Mouse (Mus musculus) embryo, embryonic 10 days (tissue): ENCODE data around the gene Nkiras2.
"Not testable (repeated sequence)": the region's sequence is repeated elsewhere in the genome, so short reads cannot be mapped to it uniquely, and the experiment has no call there.

Experiments used
- DNase-seq: peaks from one replicate; pipeline ENCODE4 v3.0.0-alpha.2; 2015; ENCODE audit warnings: low spot score

Gene Nkiras2

DNA sequence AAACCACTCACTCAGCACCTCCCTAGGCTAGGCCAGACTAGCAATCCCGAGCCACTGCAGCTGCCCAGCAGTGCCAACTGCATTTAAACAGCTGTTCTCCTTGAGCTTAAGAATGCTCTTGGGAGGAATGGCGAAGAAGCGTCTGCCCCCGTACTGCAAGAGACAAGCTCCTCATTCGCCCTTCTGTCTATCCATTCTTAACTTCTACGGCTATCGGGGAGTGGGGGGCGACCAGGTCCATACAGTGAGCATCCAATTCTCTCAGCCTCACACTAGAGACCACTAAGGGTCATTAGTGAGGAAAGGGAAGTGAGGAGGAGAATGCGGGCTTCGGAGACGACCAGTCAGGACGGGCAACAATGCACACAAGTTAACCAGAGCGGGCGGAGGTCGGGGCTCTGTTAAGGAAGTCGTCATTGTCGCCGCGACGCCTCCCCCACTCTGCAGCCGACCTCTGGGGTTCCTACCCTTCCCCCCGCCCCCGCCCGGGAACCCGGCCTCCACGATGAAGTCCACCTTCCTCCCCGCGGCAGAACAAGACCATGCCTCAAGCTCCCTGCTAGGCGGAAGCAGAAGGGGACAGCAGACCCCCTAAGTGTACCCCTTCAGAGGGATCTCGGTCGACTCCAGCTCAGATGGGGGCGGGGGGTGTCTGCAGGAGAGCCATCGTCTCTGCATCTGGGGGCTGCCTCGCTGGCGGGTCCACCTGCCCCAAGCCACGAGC, at the start of gene Nkiras2:
Gene Nkiras2 (plus strand): TSS at position 484 of the 724 bp plus-strand sequence.
- DNase-seq, result peak; percentile 87

DNA sequence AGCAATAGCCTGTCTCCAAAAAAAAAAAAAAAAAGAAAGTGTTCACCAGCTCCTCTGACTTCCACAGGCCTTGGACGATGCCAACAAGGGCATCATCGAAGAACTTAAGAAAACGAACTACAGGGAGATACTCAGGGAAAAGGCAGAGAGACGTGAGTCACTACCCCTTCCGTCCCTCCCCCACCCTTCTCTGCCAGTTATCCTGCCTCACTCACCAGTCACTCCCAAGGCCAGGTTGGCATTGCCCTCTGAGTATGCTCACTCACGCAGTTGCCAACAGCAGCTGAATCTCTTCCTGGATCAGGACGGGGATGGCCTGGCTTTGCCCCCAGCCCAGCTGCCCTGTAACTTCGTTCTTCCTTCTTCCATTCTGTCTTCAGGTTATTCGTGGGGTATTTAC, 49.3 kb upstream of the Nkiras2 start:
- no peak for DNase-seq

DNA sequence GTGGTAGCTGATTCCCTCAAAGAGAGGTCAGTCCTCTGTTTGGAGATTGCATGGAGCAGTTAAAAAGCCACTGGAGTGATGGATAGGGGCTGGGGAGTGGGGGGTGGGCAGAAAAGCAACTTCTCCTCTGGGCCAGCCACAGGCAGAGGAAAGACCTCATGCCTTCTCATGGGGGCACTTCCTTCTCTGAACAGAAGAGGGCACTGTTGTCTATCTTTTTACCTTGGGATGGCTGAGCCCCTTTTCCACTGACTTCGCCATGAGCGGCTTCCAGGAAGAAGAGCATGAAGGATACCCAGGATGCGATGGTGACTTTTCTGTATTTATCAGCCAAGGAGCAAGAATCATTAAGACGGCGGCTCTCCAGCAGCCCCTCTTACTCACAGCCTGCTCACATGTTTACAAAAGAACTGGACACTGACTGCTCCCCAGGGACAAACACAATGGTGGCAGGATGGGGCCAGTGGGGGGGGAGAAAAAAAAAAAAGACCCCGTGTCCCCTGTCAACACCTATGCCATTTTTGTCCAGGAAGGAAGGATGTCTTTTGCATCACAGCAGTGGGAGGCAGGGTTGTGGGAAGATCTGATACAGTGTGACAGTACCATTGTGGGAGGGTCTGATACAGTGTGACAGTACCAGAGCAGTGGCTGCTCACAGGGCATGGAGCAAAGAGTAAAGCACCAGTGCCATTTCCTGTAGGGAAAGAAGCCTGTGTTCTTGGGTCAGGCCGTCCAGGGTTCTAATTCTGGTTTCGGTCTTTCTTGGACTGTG, 48.4 kb upstream of the Nkiras2 start:
- DNase-seq, result peak; percentile 88

DNA sequence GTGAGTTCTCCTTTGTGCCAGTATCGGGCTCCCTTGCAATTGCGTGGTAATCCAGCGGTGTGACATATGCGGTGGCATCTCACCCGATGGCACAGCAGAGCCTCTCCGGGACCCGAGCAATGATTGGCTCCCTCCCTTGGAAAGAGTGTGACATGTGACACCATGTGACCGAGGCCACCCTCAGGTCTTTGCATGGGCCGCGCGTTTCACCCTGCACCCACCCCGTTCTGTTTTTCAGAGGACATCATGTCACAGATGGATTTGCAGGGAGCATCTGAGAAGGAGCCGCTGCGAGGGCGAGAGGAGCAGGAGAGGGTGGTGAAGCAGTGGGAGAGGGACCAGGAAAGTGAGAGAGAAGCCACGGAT, 47.9 kb upstream of the Nkiras2 start:
- DNase-seq, result no peak

DNA sequence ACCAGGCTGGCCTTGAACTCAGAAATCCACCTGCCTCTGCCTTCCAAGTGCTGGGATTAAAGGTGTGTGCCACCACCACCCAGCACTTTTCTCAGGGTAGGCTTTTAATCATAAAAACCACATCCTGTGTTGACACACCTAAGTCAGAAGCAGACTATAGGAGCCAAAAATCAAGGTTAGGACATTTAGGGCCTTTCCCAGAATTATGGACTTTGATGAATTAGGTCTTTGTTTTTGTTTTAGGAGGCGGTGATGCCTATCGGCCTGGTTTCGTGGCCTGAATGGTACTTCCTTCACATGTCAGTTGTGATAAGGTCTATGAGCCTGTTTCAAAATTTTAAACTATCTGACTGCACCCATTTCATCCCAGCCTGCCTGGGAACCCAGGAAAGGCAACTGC, 44.9 kb upstream of the Nkiras2 start:
- DNase-seq, result no peak

DNA sequence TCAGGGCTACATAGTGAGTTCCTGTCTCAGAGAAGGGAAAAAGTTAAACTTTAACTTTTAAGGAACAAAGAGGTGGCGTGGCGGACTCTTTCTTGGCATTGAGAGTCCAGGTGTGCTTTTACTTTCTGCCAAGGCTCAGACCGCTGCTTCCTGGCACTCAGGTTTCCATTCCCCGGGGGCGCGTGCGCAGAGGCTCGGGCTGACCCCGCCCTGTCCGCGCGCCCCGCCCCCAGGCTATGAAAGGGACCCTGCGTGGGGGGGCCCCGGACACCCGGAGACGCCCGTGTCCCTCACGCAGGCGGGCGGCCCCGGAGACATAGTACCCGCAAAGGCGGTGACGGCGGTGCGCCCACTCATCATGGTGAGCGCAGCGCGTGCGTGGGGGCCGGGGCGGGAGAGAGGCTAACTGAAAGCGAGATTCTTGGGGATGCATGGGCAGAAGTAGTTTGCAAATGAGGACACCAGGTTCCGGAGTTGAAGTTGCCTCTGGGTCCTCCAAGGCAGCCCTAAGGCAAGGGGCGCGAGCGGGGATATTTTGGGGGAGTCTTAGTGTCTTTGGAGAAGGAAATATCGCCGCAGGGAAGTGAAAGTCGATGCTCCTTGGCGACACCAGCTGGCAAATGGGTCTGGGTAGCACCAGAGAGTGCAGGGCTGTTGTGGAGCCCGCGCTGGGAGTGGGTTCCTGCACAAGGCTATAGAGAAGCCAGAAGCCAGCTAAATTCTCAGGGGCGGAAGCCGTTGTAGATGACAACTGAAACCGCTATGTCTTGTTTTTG, 44.1 kb upstream of the Nkiras2 start, which contains the start of gene Cnp:
Gene Cnp (plus strand): TSS at position 197 of the 776 bp plus-strand sequence.
- DNase-seq, result peak; percentile 65

DNA sequence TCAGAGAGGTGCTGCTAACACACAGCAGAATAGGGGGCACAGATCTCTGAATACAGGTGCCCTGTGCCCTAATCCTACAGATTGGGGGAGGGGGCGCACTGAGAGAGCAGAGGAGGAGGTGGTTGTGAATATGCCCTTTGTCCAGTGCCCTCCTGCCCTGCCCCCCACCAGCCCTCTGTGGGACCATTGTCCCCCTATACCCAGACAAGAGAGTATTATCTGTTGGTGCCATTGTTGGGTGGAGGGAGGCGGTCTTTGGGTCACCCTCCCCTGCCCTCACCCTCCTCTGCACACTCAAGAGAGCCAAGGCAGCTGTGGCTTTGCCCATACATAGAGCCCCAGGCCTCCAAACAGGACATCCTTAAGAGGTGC, 43.6 kb upstream of the Nkiras2 start:
- DNase-seq, result no peak

DNA sequence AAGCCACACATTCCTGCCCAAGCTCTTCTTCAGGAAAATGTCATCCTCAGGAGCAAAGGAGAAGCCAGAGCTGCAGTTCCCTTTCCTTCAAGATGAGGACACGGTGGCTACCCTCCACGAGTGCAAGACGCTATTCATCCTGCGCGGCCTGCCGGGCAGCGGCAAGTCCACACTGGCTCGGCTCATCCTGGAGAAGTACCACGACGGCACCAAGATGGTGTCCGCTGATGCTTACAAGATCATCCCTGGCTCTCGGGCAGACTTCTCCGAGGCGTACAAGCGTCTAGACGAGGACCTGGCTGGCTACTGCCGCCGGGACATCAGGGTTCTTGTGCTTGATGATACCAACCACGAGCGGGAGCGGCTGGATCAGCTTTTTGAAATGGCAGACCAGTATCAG, 42.8 kb upstream of the Nkiras2 start:
- DNase-seq, result no peak

DNA sequence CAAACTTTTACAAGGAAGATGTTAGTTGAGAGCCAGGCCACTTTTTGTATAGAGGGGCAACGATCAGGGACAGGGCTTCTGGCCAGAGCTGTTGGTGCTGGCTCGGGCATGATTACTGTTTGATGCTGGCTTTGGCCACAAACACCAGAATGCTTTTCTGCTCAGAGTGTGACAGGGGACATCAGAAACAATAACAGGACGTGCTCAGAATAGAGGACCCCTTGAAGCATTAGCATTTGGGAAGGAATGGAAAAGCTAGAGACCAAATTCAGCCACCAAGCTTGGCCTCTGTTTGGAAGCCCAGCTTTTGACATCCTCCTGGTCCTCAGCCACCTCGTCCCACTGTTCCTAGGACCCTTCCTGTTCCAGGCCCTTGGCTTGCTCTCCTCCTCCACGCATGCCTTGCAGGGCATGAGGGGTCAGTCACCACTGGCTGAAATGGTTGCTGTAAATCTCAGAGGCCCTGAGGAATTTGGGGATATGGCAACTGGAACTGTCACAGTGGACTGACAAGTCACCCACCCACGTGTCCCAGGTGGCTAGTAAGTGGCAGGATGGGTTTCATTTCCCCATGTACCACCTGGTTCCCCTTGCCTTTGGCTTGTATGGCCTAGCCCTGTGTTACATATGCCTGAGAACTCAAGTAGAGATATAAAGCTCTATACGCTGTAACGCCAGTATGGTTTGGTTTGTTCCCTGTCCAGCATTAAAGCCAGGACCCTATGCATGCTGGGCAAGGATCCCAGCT, 41.0 kb upstream of the Nkiras2 start:
- no peak for DNase-seq

DNA sequence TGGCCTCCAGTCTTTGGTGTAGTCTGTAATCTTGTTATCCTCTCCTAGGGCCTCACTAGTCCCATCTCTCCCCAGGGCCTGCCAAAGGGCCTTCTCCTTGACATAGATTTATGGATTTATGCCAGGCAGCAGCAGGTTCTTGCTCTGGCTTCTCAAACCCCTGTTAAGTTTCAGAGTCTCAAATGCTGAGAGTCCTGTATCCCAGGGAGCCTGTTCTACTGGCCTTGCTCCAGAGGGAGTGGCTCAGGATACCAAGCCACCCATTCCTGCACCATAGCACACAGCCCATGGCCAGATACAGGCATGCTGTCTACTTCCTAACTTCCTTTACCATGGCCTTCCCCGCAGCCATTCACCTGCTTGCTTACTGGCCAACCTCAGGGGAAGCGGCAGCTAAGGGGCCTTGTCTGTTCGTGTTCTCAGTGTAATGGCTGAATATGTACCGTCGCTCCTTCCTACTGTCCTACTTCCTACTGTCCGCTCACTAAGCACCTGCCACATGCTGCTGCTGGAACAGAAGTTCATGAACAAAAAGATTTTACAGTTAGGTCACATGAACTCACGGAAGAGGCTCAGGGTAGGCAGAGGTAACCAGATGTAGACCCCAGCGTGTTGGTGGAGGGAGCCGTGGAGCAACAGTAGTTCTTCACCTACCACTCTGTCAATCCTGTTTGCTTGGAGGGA, 39.8 kb upstream of the Nkiras2 start:
- DNase-seq, result no peak

DNA sequence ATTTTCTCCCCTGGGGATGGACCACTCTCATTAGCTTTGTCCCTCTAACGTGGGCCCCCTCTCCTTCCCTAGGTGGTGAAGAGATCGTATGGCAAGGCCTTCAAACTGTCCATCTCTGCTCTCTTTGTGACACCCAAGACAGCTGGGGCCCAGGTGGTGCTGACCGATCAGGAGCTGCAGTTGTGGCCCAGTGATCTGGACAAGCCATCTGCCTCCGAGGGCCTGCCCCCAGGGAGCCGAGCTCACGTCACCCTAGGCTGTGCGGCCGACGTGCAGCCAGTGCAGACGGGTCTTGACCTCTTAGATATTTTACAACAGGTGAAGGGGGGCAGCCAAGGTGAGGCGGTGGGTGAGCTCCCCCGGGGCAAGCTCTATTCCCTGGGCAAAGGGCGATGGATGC, 38.8 kb upstream of the Nkiras2 start:
- no peak for DNase-seq

DNA sequence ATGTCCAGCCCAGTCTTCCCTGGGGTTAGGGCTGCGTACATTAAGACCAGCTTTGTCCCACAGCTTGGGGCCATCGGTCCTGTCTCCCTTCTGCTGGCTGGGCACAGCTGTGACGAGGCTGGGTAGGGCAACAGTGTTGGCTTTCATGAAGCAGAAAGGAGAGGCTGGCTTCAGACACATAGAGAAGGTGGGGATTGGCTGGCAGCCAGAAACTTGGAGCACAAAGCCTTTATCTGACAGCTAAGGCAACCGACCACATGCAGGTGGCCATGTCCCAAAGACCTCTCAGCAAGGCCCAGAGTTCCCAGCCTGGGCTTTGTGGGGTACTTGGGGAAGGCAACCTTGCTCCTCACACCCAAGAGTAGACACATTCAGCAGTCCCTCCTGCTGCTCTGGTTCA, 37.3 kb upstream of the Nkiras2 start:
- DNase-seq, result no peak

DNA sequence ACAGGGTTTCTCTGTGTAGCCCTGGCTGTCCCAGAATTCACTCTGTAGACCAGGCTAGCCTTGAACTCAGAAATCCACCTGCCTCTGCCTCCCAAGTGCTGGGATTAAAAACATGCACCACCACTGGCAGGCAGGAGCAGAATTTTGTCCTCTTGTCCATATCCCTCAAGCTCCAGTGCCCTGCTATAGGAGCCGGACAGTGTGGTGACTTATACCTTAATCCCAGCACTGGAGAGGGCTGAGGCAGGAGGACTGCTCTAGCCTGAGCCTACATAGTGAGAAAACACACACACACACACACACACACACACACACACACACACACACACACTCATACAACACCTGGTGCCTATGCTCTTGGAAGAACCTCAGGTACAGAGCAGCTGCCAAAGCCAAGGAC, 36.6 kb upstream of the Nkiras2 start:
- DNase-seq, result not testable (repeated sequence)

DNA sequence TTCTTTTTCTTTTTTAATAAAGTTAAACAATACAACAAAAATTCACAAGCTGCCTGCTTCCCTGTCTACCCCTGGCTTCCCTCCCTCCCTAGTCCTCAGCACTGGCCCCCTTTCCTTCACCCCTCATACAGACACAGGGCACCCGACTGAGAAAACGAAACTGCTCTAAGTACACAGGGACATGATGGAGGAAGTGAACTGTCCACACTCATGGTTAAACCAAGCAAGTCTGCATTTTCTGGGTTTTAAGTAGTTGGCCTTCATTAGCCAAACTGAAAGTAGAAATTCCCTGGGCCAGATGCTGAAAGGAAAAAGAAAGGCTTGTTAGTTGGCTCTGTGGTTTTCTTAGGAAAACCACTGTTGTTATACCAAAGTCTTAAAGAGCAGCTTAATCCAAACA, 36.2 kb upstream of the Nkiras2 start:
- DNase-seq, result no peak

DNA sequence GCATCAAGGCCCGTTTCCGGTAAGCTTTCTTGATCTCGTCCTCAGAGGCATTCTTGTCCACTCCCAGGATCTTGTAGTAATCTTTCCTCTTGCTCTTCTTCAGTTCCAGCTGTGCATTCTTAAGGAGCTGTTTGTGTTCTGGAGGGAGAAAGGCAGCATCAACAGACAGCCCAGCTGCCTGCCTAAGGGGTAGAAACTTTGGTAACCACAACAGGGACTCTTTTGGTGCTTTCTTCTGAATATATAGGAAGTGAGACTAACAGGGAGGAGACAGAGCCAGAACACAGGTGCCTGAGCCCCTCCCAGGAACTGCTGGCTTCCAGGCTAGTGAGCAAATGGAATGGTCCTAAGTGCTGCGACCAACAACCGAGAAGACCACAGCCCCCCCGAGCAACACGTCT, 34.5 kb upstream of the Nkiras2 start:
- DNase-seq, result no peak

DNA sequence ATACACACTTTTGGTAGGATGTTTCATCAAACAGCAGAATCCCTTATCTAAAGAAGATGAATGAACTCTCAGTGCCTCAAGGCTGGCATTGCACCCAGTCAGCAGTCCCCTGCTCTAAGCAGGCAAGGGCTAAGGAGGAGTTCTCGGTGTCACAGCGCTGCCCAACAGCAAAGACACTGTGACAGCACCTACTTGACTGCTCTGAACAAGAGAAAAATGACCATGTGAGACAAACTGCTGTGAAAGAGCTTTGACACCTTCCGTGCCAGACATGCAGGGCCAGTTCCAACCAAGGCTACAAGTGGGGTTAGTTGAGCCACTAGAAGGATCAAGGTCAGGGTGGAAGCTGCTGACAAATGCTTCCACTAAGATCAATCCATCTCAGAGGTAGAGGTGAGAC, 33.9 kb upstream of the Nkiras2 start:
- no peak for DNase-seq

DNA sequence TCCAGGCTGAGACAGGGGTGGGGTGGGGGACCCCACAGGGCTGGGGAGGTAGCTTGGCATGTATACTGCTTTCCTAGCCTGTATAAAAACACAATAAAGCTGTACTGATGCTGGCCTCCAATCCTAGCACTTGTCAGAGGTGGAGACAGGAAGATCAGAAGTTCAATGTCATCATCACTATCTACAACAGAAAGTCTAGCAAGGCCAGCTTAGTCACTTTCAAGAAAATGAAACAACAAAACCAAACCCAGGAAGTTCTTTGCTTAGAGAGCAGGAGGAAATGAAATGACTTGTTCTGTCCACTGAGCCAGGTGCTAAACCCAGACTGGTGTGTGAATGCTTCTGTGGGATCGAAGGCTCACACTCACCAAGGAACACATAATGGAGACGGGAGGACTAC, 30.6 kb upstream of the Nkiras2 start:
- no peak for DNase-seq

DNA sequence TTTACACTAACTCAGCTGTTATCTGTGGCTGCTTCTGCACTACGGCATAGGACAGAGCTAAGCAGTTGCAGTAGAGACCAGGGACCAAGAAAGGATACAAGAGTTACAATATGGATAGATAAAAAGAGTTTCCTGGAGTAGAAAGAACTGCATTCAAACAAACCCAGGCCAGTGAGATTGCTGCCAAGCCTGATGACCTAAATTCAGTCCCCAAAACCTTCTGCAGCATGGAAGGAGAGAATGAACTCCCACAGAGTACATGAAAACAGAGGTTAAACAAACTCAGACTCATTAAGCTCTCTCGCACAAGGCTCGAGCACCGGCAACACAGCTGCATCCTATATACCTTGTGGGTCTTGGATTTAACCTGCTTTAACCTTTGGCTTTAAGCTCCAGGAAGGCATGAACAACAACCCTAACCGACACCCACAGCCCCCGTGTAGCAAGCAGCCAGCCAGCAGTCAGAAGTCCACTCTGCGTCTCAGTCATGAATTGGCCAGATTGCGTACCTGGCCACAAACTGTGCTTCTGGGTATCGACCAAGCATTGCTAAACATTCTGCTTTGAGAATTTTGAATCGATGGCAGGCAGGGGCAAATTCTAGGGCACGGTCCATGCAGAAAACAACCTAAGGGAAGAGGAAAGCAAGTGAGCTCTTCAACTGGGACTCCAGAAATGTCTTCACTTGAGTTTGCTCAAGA, 26.5 kb upstream of the Nkiras2 start:
- DNase-seq, result no peak

DNA sequence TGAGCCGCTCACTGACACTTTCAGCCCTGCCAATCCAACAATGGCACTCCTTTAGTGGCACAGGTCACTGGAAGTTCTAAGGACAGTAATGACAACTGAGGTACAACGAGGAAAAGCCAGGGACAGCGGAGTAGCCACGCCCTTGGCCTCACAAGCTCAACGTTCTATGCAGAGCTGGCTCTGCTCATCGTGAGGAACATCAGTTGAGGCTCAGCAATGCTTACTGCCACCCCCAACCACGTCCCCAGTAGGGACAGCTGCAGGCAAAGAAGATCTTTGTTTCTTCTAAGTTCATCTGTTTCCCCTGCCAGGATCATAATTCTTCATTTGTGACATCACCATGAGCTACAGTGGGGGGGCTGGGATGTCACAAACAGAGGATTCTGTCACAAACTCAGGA, 24.4 kb upstream of the Nkiras2 start:
- no peak for DNase-seq

DNA sequence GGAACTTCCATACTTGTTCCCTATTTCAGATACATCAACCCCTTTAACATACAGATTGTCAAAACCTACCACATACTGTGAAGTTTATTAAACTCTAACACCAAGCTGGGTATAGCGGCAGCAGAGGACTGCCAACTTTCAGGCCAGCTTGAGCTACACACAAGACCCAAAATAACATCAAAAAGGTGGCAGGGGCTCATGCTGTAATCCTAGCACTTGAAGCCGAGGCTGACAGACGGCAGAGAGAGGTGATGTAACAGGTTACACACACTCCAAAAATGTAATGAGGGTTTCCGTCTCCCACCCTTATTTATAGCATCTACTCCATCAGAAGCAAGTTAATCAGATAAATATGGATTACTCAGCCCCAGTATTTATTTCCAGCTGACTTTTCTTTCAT, 23.5 kb upstream of the Nkiras2 start:
- no peak for DNase-seq

DNA sequence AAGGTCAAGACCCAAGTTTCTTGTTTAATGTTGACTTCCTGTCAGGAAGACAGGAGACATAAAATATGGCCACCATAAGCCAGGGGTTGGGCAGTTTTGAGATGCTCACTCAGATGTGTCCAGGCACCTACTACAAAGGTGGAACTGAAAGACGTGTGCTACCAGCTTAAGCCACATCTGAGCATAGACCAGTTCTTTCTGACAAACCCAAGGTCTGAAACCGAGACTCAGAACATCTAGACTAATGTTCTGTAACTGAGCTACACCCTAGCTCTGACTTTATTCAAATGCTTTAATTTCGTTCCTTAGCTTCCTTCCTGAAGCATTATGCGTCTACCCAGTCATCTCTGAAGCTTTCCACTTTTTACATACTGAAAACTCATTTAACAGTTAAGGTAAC, 21.0 kb upstream of the Nkiras2 start:
- no peak for DNase-seq
